Mouse (Mus musculus): ENCODE measurements around the gene Bcl9. TPM values are rescaled to one million over a fixed set of nuclear protein-coding genes. Genes with fewer than 3 reads are reported as not detected.

The Bcl9 gene
- total and polyA plus RNA-seq, 3 experiments = 2.1 to 20.8 TPM; not detected in 1

- Histone ChIP-seq H3K27ac (ENCODE audit: control insufficient read depth, low read depth, low read length) (no peak overlapping the region), H3K9me3 (replicated peaks; ENCODE audit: insufficient read depth, low read length) (no peaks in the 10 kb centered on the region), H3K4me3 (ENCODE audit: control insufficient read depth in 1 of 2, insufficient read depth in 1 of 2, low read depth in 2 of 2, low read length in 2 of 2) (no peak overlapping the region), H3K36me3 (ENCODE audit: control insufficient read depth in 1 of 2, insufficient read depth in 2 of 2, low read length in 2 of 2) (peaks cover 3 to 20% of the 10 kb centered on the region in 2 experiments; a peak in 3 of 4 replicates), H3K79me2 (ENCODE audit: control insufficient read depth, insufficient read depth, low read length, poor library complexity) (no peaks in the 10 kb centered on the region), H3K27me3 (ENCODE audit: control insufficient read depth in 1 of 2, insufficient read depth in 2 of 2, low read length in 2 of 2) (no peaks in the 10 kb centered on the region), H3K4me1 (ENCODE audit: control insufficient read depth in 1 of 2, insufficient read depth in 2 of 2, low read length in 2 of 2) (peaks cover 7 to 21% of the 10 kb centered on the region in 2 experiments), H3K9ac (ENCODE audit: control insufficient read depth, low read depth, low read length, poor library complexity, severe bottlenecking) (no peak overlapping the region)
- TF ChIP-seq UBTF (IDR thresholded peaks at IDR 0.05; ENCODE audit: borderline replicate concordance, insufficient read depth, low read depth, low read length) (no peak), ZKSCAN1 (IDR thresholded peaks at IDR 0.05; ENCODE audit: low read depth, low read length) (no peak), EP300 (IDR thresholded peaks at IDR 0.05; ENCODE audit: low read depth in 1 of 2, low read length in 2 of 2) (no peak), HCFC1 (IDR thresholded peaks at IDR 0.05; ENCODE audit: low read depth, low read length) (no peak), USF2 (IDR thresholded peaks at IDR 0.05; ENCODE audit: borderline replicate concordance in 1 of 2, insufficient read depth in 1 of 2, low read depth in 1 of 2, low read length in 2 of 2) (no peak), ETS1 (IDR thresholded peaks at IDR 0.05; ENCODE audit: low read depth, low read length) (no peak), GATA1 (IDR thresholded peaks at IDR 0.05; ENCODE audit: low read depth, low read length) (no peak), SMC3 (IDR thresholded peaks at IDR 0.05; ENCODE audit: low read depth, low read length) (no peak)
- no peak for DNase-seq (ENCODE audit: low read depth, low spot score)
Measured at GRCm38 (mm10) chr3:97167126-97167525, 130.6 kb downstream of the Bcl9 start.

GRCm38 (mm10) chr3:97164477-97164876 is 133.2 kb downstream of the Bcl9 start:
- no peaks in the 10 kb centered on the region for H3K27me3 ChIP-seq (ENCODE audit: control insufficient read depth in 1 of 2, insufficient read depth in 2 of 2, low read length in 2 of 2)
- H3K9ac ChIP-seq (ENCODE audit: control insufficient read depth, low read depth, low read length, poor library complexity, severe bottlenecking) = no peak overlapping the region
- H3K27ac ChIP-seq (ENCODE audit: control insufficient read depth, low read depth, low read length) = peak overlapping the region; percentile 42; the same call in 1 of the 2 replicates
- H3K9me3 ChIP-seq (replicated peaks; ENCODE audit: insufficient read depth, low read length) = no peaks in the 10 kb centered on the region
- peak; percentile 86 for DNase-seq (ENCODE audit: low read depth, low spot score)
- TF ChIP-seq MAX (IDR thresholded peaks at IDR 0.05; ENCODE audit: low read length) = peak; percentile 59; the same call in 1 of the 2 replicates
- TF ChIP-seq BHLHE40 (IDR thresholded peaks at IDR 0.05; ENCODE audit: borderline replicate concordance, low read depth, low read length) = 0 out of 2 replicates have a peak, but pooled peaks have one; percentile 20
- no peak for TF ChIP-seq ZMIZ1 (IDR thresholded peaks at IDR 0.05; ENCODE audit: low read depth, low read length)
- no peak for TF ChIP-seq GABPA (IDR thresholded peaks at IDR 0.05; ENCODE audit: low read depth, low read length)
- TF ChIP-seq KAT2A (conservative IDR thresholded peaks at IDR 0.05; ENCODE audit: low read depth, low read length) = 0 out of 2 replicates have a peak, but pooled peaks have one; percentile 34
- TF ChIP-seq MYC (IDR thresholded peaks at IDR 0.05; ENCODE audit: low read depth, low read length) = no peak
- TF ChIP-seq ZKSCAN1 (IDR thresholded peaks at IDR 0.05; ENCODE audit: low read depth, low read length) = no peak
- no peak for TF ChIP-seq ZNF384 (IDR thresholded peaks at IDR 0.05; ENCODE audit: low read depth, low read length)
- no peak for TF ChIP-seq NELFE (IDR thresholded peaks at IDR 0.05; ENCODE audit: low read depth, low read length)
- no peak for TF ChIP-seq MEF2A (IDR thresholded peaks at IDR 0.05; ENCODE audit: extremely low read depth, insufficient replicate concordance, low read depth, low read length, poor library complexity, severe bottlenecking)
- TF ChIP-seq CHD2 (IDR thresholded peaks at IDR 0.05; ENCODE audit: low read length) = no peak
- no peak for TF ChIP-seq USF2 (IDR thresholded peaks at IDR 0.05; ENCODE audit: borderline replicate concordance in 1 of 2, insufficient read depth in 1 of 2, low read depth in 1 of 2, low read length in 2 of 2)
- TF ChIP-seq EP300 (IDR thresholded peaks at IDR 0.05; ENCODE audit: low read depth in 1 of 2, low read length in 2 of 2) = peak; percentile 69 to 71
- no peak for TF ChIP-seq RAD21 (IDR thresholded peaks at IDR 0.05; ENCODE audit: low read depth, low read length)
- no peak for TF ChIP-seq MAZ (IDR thresholded peaks at IDR 0.05; ENCODE audit: low read depth, low read length)
- no peak for TF ChIP-seq CTCF (IDR thresholded peaks at IDR 0.05 in 2 of 3, conservative IDR thresholded peaks at IDR 0.05 in 1 of 3; ENCODE audit: control insufficient read depth in 1 of 3, insufficient read depth in 1 of 3, low read depth in 2 of 3, low read length in 3 of 3, poor library complexity in 1 of 3, severe bottlenecking in 1 of 3)
- no peak for TF ChIP-seq POLR2A (IDR thresholded peaks at IDR 0.05; ENCODE audit: control insufficient read depth in 1 of 2, insufficient read depth in 1 of 2, low read depth in 1 of 2, low read length in 2 of 2, poor library complexity in 1 of 2)
- TF ChIP-seq ETS1 (IDR thresholded peaks at IDR 0.05; ENCODE audit: low read depth, low read length) = peak; percentile 44; the same call in 1 of the 2 replicates
- TF ChIP-seq TAL1 (IDR thresholded peaks at IDR 0.05; ENCODE audit: low read length) = peak; percentile 83
- peak; percentile 79 for TF ChIP-seq SIN3A (IDR thresholded peaks at IDR 0.05; ENCODE audit: low read length)
- TF ChIP-seq MXI1 (IDR thresholded peaks at IDR 0.05; ENCODE audit: low read depth, low read length) = peak; percentile 61
- TF ChIP-seq TCF12 (IDR thresholded peaks at IDR 0.05; ENCODE audit: low read depth, low read length) = peak; percentile 69
- no peak for TF ChIP-seq HCFC1 (IDR thresholded peaks at IDR 0.05; ENCODE audit: low read depth, low read length)
- TF ChIP-seq RCOR1 (IDR thresholded peaks at IDR 0.05; ENCODE audit: low read depth, low read length) = no peak; the same call in 1 of the 2 replicates
- TF ChIP-seq JUND (IDR thresholded peaks at IDR 0.05; ENCODE audit: low read depth, low read length) = no peak
- TF ChIP-seq GATA1 (IDR thresholded peaks at IDR 0.05; ENCODE audit: low read depth, low read length) = peak; percentile 86
- TF ChIP-seq POLR2AphosphoS2 (IDR thresholded peaks at IDR 0.05; ENCODE audit: low read length) = no peak
- TF ChIP-seq MYB (IDR thresholded peaks at IDR 0.05; ENCODE audit: low read depth, low read length) = peak; percentile 62
- H3K4me3 ChIP-seq (ENCODE audit: control insufficient read depth in 1 of 2, insufficient read depth in 1 of 2, low read depth in 2 of 2, low read length in 2 of 2) = no peak overlapping the region
- peaks cover 11 to 26% of the 10 kb centered on the region in 2 experiments for H3K4me1 ChIP-seq (ENCODE audit: control insufficient read depth in 1 of 2, insufficient read depth in 2 of 2, low read length in 2 of 2)
- peaks cover 0 to 34% of the 10 kb centered on the region in 2 experiments; a peak in 3 of 4 replicates for H3K36me3 ChIP-seq (ENCODE audit: control insufficient read depth in 1 of 2, insufficient read depth in 2 of 2, low read length in 2 of 2)
- H3K79me2 ChIP-seq (ENCODE audit: control insufficient read depth, insufficient read depth, low read length, poor library complexity) = peaks cover 10% of the 10 kb centered on the region
